Mouse (Mus musculus): ENCODE measurements at regions not wholly inside any gene's neighbourhood (a gene's known extent, or its start where the extent isn't known, plus 50 kb on each side); places are given as distances from the start of the nearest gene placed in this dataset.

DNA sequence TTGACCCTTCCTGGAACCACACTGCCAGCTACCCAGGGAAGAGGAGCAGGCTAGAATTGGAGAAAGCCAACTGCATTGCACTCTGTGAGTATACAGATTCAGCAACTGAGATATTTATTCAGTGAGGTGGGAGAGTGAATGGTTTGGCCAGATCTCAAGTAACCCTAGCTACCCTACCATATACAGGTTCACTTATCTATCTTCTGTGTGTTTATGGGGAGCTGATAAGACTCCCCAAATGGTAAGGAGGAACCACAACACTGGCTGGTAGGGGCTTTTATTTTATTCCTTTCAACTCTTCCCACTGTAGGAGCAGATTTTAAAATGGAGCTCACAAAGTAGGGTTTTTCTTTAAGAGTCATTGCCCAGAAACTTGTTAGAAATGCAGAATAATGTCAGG, 62.9 kb downstream of the Arrdc3 start:
- H3K4me1 ChIP-seq (ENCODE audit: control insufficient read depth, insufficient read depth, low read length), result no peaks in the 10 kb centered on the region
- no peak overlapping the region for H3K27ac ChIP-seq (ENCODE audit: low read depth, low read length)
- H3K4me2 ChIP-seq (replicated peaks; ENCODE audit: low read depth, low read length), result no peak overlapping the region
- no peak for ATAC-seq (ENCODE audit: low FRiP score, low TSS enrichment)
- no peak overlapping the region for H3K4me3 ChIP-seq (ENCODE audit: low read length)
- no peaks in the 10 kb centered on the region for H3K9me3 ChIP-seq (ENCODE audit: control insufficient read depth, low read length)
- no peak overlapping the region for H3K9ac ChIP-seq (ENCODE audit: low read depth, low read length)
- no peaks in the 10 kb centered on the region for H3K27me3 ChIP-seq (ENCODE audit: control insufficient read depth, insufficient read depth, low read length)
- H3K36me3 ChIP-seq (ENCODE audit: control insufficient read depth, insufficient read depth, low read length), result no peaks in the 10 kb centered on the region

GRCm38 (mm10) chr13:80947705-80948104, 64.5 kb downstream of the Arrdc3 start:
- H3K27ac ChIP-seq (ENCODE audit: low read depth, low read length), result no peak overlapping the region
- H3K36me3 ChIP-seq (ENCODE audit: control insufficient read depth, insufficient read depth, low read length), result no peaks in the 10 kb centered on the region
- no peak overlapping the region for H3K4me3 ChIP-seq (ENCODE audit: low read length)
- H3K9ac ChIP-seq (ENCODE audit: low read depth, low read length), result no peak overlapping the region
- no peaks in the 10 kb centered on the region for H3K27me3 ChIP-seq (ENCODE audit: control insufficient read depth, insufficient read depth, low read length)
- ATAC-seq (ENCODE audit: low FRiP score, low TSS enrichment), result no peak
- no peak overlapping the region for H3K4me2 ChIP-seq (replicated peaks; ENCODE audit: low read depth, low read length)
- H3K4me1 ChIP-seq (ENCODE audit: control insufficient read depth, insufficient read depth, low read length), result no peaks in the 10 kb centered on the region
- 88% methylated on average over 6 of the region's 6 CpGs for WGBS
- no peaks in the 10 kb centered on the region for H3K9me3 ChIP-seq (ENCODE audit: control insufficient read depth, low read length)

- H3K4me3 ChIP-seq (ENCODE audit: low read length), result no peak overlapping the region
- no peaks in the 10 kb centered on the region for H3K36me3 ChIP-seq (ENCODE audit: control insufficient read depth, insufficient read depth, low read length)
- H3K27me3 ChIP-seq (ENCODE audit: control insufficient read depth, insufficient read depth, low read length), result no peaks in the 10 kb centered on the region
- H3K9me3 ChIP-seq (ENCODE audit: control insufficient read depth, low read length), result no peaks in the 10 kb centered on the region
- no peak overlapping the region for H3K27ac ChIP-seq (ENCODE audit: low read depth, low read length)
- no peak overlapping the region for H3K4me2 ChIP-seq (replicated peaks; ENCODE audit: low read depth, low read length)
- peak; percentile 49; the same call in 1 of the 2 replicates for ATAC-seq (ENCODE audit: low FRiP score, low TSS enrichment)
- WGBS, result 41% methylated on average over 6 of the region's 6 CpGs
- H3K4me1 ChIP-seq (ENCODE audit: control insufficient read depth, insufficient read depth, low read length), result no peaks in the 10 kb centered on the region
- H3K9ac ChIP-seq (ENCODE audit: low read depth, low read length), result no peak overlapping the region
These were observed 66.0 kb downstream of the Arrdc3 start for GRCm38 (mm10) chr13:80949133-80949697.

- no peak overlapping the region for H3K27ac ChIP-seq (ENCODE audit: low read depth, low read length)
- H3K9ac ChIP-seq (ENCODE audit: low read depth, low read length), result no peak overlapping the region
- no peak overlapping the region for H3K4me2 ChIP-seq (replicated peaks; ENCODE audit: low read depth, low read length)
- WGBS, result 87% methylated on average over 2 of the region's 2 CpGs
- no peaks in the 10 kb centered on the region for H3K9me3 ChIP-seq (ENCODE audit: control insufficient read depth, low read length)
- H3K27me3 ChIP-seq (ENCODE audit: control insufficient read depth, insufficient read depth, low read length), result no peaks in the 10 kb centered on the region
- ATAC-seq (ENCODE audit: low FRiP score, low TSS enrichment), result no peak
- no peaks in the 10 kb centered on the region for H3K36me3 ChIP-seq (ENCODE audit: control insufficient read depth, insufficient read depth, low read length)
- no peaks in the 10 kb centered on the region for H3K4me1 ChIP-seq (ENCODE audit: control insufficient read depth, insufficient read depth, low read length)
- H3K4me3 ChIP-seq (ENCODE audit: low read length), result no peak overlapping the region
These were observed 67.1 kb downstream of the Arrdc3 start for GRCm38 (mm10) chr13:80950239-80950638.

GRCm38 (mm10) chr13:80950803-80951202, 67.6 kb downstream of the Arrdc3 start:
- Histone ChIP-seq H3K4me2 (replicated peaks; ENCODE audit: low read depth, low read length) (no peak overlapping the region), H3K36me3 (ENCODE audit: control insufficient read depth, insufficient read depth, low read length) (no peaks in the 10 kb centered on the region), H3K4me3 (ENCODE audit: low read length) (no peak overlapping the region), H3K27me3 (ENCODE audit: control insufficient read depth, insufficient read depth, low read length) (no peaks in the 10 kb centered on the region), H3K27ac (ENCODE audit: low read depth, low read length) (no peak overlapping the region), H3K4me1 (ENCODE audit: control insufficient read depth, insufficient read depth, low read length) (no peaks in the 10 kb centered on the region), H3K9ac (ENCODE audit: low read depth, low read length) (no peak overlapping the region), H3K9me3 (ENCODE audit: control insufficient read depth, low read length) (no peaks in the 10 kb centered on the region)
- ATAC-seq (ENCODE audit: low FRiP score, low TSS enrichment), result no peak
- 88% methylated on average over 3 of the region's 3 CpGs for WGBS

GRCm38 (mm10) chr13:80951327-80951726, 68.1 kb downstream of the Arrdc3 start:
- WGBS, result 82% methylated on average over 3 of the region's 3 CpGs
- Histone ChIP-seq H3K4me1 (ENCODE audit: control insufficient read depth, insufficient read depth, low read length) (no peaks in the 10 kb centered on the region), H3K9ac (ENCODE audit: low read depth, low read length) (no peak overlapping the region), H3K9me3 (ENCODE audit: control insufficient read depth, low read length) (no peaks in the 10 kb centered on the region), H3K27ac (ENCODE audit: low read depth, low read length) (no peak overlapping the region), H3K4me2 (replicated peaks; ENCODE audit: low read depth, low read length) (no peak overlapping the region), H3K27me3 (ENCODE audit: control insufficient read depth, insufficient read depth, low read length) (no peaks in the 10 kb centered on the region), H3K36me3 (ENCODE audit: control insufficient read depth, insufficient read depth, low read length) (no peaks in the 10 kb centered on the region), H3K4me3 (ENCODE audit: low read length) (no peak overlapping the region)
- no peak for ATAC-seq (ENCODE audit: low FRiP score, low TSS enrichment)

GRCm38 (mm10) chr13:80952851-80953250, 69.7 kb downstream of the Arrdc3 start:
- Histone ChIP-seq H3K9me3 (ENCODE audit: control insufficient read depth, low read length) (no peaks in the 10 kb centered on the region), H3K27me3 (ENCODE audit: control insufficient read depth, insufficient read depth, low read length) (no peaks in the 10 kb centered on the region), H3K9ac (ENCODE audit: low read depth, low read length) (no peak overlapping the region), H3K36me3 (ENCODE audit: control insufficient read depth, insufficient read depth, low read length) (no peaks in the 10 kb centered on the region), H3K4me3 (ENCODE audit: low read length) (no peak overlapping the region), H3K27ac (ENCODE audit: low read depth, low read length) (no peak overlapping the region), H3K4me2 (replicated peaks; ENCODE audit: low read depth, low read length) (no peak overlapping the region), H3K4me1 (ENCODE audit: control insufficient read depth, insufficient read depth, low read length) (no peaks in the 10 kb centered on the region)
- ATAC-seq (ENCODE audit: low FRiP score, low TSS enrichment), result no peak
- WGBS, result 90% methylated on average over 4 of the region's 4 CpGs

- 38% methylated on average over 6 of the region's 6 CpGs for WGBS
- Histone ChIP-seq H3K9ac (ENCODE audit: low read depth, low read length) (no peak overlapping the region), H3K27ac (ENCODE audit: low read depth, low read length) (no peak overlapping the region)
These were observed 71.0 kb downstream of the Arrdc3 start for GRCm38 (mm10) chr13:80954059-80954645.

GRCm38 (mm10) chr13:80956966-80957365, 73.8 kb downstream of the Arrdc3 start:
- Histone ChIP-seq H3K27me3 (ENCODE audit: control insufficient read depth, insufficient read depth, low read length) (no peaks in the 10 kb centered on the region), H3K4me3 (ENCODE audit: low read length) (no peak overlapping the region), H3K9ac (ENCODE audit: low read depth, low read length) (no peak overlapping the region), H3K36me3 (ENCODE audit: control insufficient read depth, insufficient read depth, low read length) (no peaks in the 10 kb centered on the region), H3K9me3 (ENCODE audit: control insufficient read depth, low read length) (no peaks in the 10 kb centered on the region), H3K4me1 (ENCODE audit: control insufficient read depth, insufficient read depth, low read length) (no peaks in the 10 kb centered on the region), H3K27ac (ENCODE audit: low read depth, low read length) (no peak overlapping the region), H3K4me2 (replicated peaks; ENCODE audit: low read depth, low read length) (no peak overlapping the region)
- ATAC-seq (ENCODE audit: low FRiP score, low TSS enrichment), result no peak
- 79% methylated on average over 1 of the region's 1 CpGs for WGBS

More at GRCm38 (mm10) chr13:80954059-80954645, 71.0 kb downstream of the Arrdc3 start:
- H3K4me1 ChIP-seq (ENCODE audit: control insufficient read depth, insufficient read depth, low read length), result no peaks in the 10 kb centered on the region
- no peaks in the 10 kb centered on the region for H3K36me3 ChIP-seq (ENCODE audit: control insufficient read depth, insufficient read depth, low read length)
- no peak overlapping the region for H3K4me2 ChIP-seq (replicated peaks; ENCODE audit: low read depth, low read length)
- no peaks in the 10 kb centered on the region for H3K9me3 ChIP-seq (ENCODE audit: control insufficient read depth, low read length)
- H3K4me3 ChIP-seq (ENCODE audit: low read length), result no peak overlapping the region
- no peaks in the 10 kb centered on the region for H3K27me3 ChIP-seq (ENCODE audit: control insufficient read depth, insufficient read depth, low read length)
- no peak for ATAC-seq (ENCODE audit: low FRiP score, low TSS enrichment)
